Mouse (Mus musculus) midbrain, postnatal 0 days (tissue): ENCODE results near the gene Eva1c. TPM values are rescaled to one million over a fixed set of nuclear protein-coding genes. Genes with fewer than 3 reads are reported as not detected.

Source experiments
- ATAC-seq: fragments of 200-750 bp; cut with Nextera tagmentation; 2 replicates; pipeline ENCODE4 v1.8.0; 2017; ENCODE audit warnings: moderate number of reproducible peaks, mild to moderate bottlenecking, moderate TSS enrichment, moderate library complexity; ENCODE audit not compliant: low FRiP score
- DNase-seq: peaks from one replicate; pipeline ENCODE4 v3.0.0-alpha.2; 2015; ENCODE audit warnings: low spot score
- H3K27ac ChIP-seq: fragments of 300-500 bp; sonication (generic); 2 replicates; pipeline ENCODE4 v1.5.1; 2014; ENCODE audit warnings: low read depth, mild to moderate bottlenecking, low read length, mixed read lengths
- H3K27me3 ChIP-seq: fragments of 300-500 bp; sonication (generic); 2 replicates; pipeline ENCODE4 v1.6.1; 2014; ENCODE audit warnings: low read length, control low read depth, mixed read lengths; ENCODE audit not compliant: insufficient read depth
- H3K36me3 ChIP-seq: fragments of 300-500 bp; sonication (generic); 2 replicates; pipeline ENCODE4 v1.6.1; 2014; ENCODE audit warnings: low read length, control low read depth, mixed read lengths; ENCODE audit not compliant: insufficient read depth
- H3K4me1 ChIP-seq: fragments of 300-500 bp; sonication (generic); 2 replicates; pipeline ENCODE4 v1.6.1; 2014; ENCODE audit warnings: mild to moderate bottlenecking, control low read depth, antibody characterized with exemption, low read length, mixed read lengths; ENCODE audit not compliant: insufficient read depth
- H3K4me2 ChIP-seq: fragments of 300-500 bp; sonication (generic); 2 replicates; pipeline ENCODE4 v1.6.1; 2014; ENCODE audit warnings: low read depth, mild to moderate bottlenecking, low read length, mixed read lengths; ENCODE audit not compliant: poor library complexity, severe bottlenecking
- H3K4me3 ChIP-seq: fragments of 300-500 bp; sonication (generic); 2 replicates; pipeline ENCODE4 v1.5.1; 2014; ENCODE audit warnings: low read depth, mild to moderate bottlenecking, low read length, moderate library complexity
- H3K9ac ChIP-seq: fragments of 300-500 bp; sonication (generic); replicated peaks from 2 replicates; pipeline ENCODE4 v1.6.1; 2014; ENCODE audit warnings: mild to moderate bottlenecking, low read length, moderate library complexity, mixed read lengths; ENCODE audit not compliant: poor library complexity, severe bottlenecking
- H3K9me3 ChIP-seq: fragments of 300-500 bp; sonication (generic); 2 replicates; pipeline ENCODE4 v1.6.1; 2016; ENCODE audit warnings: low read length, control low read depth
- CTCF ChIP-seq: IDR thresholded peaks from 2 replicates; pipeline ENCODE4 v1.5.1; 2016; ENCODE audit warnings: antibody characterized with exemption, mild to moderate bottlenecking
- WGBS: fragments of 180-500 bp; shearing (Covaris S2); extraction: QIAGEN DNeasy Blood & Tissue Kit; methylation state at CpG from one replicate; pipeline ENCODE4 v1.1.7; 2014; 5-methylcytosine and 5-hydroxymethylcytosine counted together
- polyA plus RNA-seq: library from polyadenylated mRNA; unstranded; fragments of >200 nt; fragmentation: Nextera tagmentation; extraction: Ambion mirVana; gene quantifications from 2 replicates; pipeline ENCODE4 v1.2.1, GENCODE M21; 2015
- total RNA-seq: library from RNA; depleted of rRNA; stranded (reverse); fragments of >200 nt; gene quantifications from 2 replicates; pipeline ENCODE4 v1.2.3, GENCODE M21; 2014

Gene Eva1c
- total and polyA plus RNA-seq, 2 experiments from 2014 or later: 3.5 to 4.3 TPM

GRCm38 (mm10) chr16:90916040-90916481 is 89.5 kb downstream of the Eva1c start:
- no peaks in the 10 kb centered on the region for H3K27me3 ChIP-seq
- H3K9me3 ChIP-seq: no peaks in the 10 kb centered on the region
- DNase-seq: no peak
- no peaks in the 10 kb centered on the region for H3K4me1 ChIP-seq
- H3K4me3 ChIP-seq: no peak overlapping the region
- no peak overlapping the region for H3K27ac ChIP-seq
- no peaks in the 10 kb centered on the region for H3K36me3 ChIP-seq
- TF ChIP-seq CTCF: no peak
- H3K4me2 ChIP-seq: no peak overlapping the region; the same call in 1 of the 2 replicates
- no peak overlapping the region; the same call in 1 of the 2 replicates for H3K9ac ChIP-seq
- ATAC-seq: no peak
- 34% methylated on average over 12 of the region's 12 CpGs for WGBS

DNA sequence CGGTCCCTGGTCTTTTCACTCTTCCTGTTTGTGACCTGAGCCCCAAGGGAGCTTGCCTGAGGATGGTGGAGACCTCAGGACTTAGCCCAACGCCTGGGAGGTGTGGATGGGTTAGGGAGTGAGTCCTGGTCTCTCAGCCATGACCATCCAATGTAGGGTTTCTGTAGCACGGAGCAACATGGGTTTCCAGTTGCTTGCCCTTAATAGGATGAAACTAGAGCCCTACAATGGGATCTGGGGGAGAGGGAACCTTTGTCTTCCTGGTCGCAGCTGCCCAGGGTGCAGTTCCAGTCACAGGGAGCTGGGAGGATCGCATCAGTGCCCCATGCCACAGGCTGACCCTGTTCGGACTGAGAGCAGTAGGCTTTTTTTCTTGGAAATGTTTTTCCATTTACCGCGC is 90.6 kb downstream of the Eva1c start:
- TF ChIP-seq CTCF: no peak
- Histone ChIP-seq H3K36me3 (no peaks in the 10 kb centered on the region), H3K4me2 (no peak overlapping the region), H3K4me1 (no peaks in the 10 kb centered on the region), H3K27ac (no peak overlapping the region), H3K4me3 (no peak overlapping the region), H3K27me3 (no peaks in the 10 kb centered on the region), H3K9ac (no peak overlapping the region), H3K9me3 (no peaks in the 10 kb centered on the region)
- ATAC-seq (no peak), DNase-seq (no peak)
- WGBS: 74% methylated on average over 8 of the region's 8 CpGs

GRCm38 (mm10) chr16:90921471-90922159 is 95.1 kb downstream of the Eva1c start:
- whole genome bisulfite sequencing: 49% methylated on average over 10 of the region's 10 CpGs
- no peaks in the 10 kb centered on the region for H3K9me3 ChIP-seq
- DNase-seq (peak; percentile 48), ATAC-seq (no peak)
- no peaks in the 10 kb centered on the region for H3K4me1 ChIP-seq
- H3K9ac ChIP-seq: no peak overlapping the region
- H3K4me2 ChIP-seq: no peak overlapping the region
- peaks cover 20% of the 10 kb centered on the region for H3K36me3 ChIP-seq
- H3K4me3 ChIP-seq: no peak overlapping the region
- H3K27me3 ChIP-seq: no peaks in the 10 kb centered on the region
- H3K27ac ChIP-seq: no peak overlapping the region
- 0 out of 2 replicates have a peak, but pooled peaks have one; percentile 4 for TF ChIP-seq CTCF

DNA sequence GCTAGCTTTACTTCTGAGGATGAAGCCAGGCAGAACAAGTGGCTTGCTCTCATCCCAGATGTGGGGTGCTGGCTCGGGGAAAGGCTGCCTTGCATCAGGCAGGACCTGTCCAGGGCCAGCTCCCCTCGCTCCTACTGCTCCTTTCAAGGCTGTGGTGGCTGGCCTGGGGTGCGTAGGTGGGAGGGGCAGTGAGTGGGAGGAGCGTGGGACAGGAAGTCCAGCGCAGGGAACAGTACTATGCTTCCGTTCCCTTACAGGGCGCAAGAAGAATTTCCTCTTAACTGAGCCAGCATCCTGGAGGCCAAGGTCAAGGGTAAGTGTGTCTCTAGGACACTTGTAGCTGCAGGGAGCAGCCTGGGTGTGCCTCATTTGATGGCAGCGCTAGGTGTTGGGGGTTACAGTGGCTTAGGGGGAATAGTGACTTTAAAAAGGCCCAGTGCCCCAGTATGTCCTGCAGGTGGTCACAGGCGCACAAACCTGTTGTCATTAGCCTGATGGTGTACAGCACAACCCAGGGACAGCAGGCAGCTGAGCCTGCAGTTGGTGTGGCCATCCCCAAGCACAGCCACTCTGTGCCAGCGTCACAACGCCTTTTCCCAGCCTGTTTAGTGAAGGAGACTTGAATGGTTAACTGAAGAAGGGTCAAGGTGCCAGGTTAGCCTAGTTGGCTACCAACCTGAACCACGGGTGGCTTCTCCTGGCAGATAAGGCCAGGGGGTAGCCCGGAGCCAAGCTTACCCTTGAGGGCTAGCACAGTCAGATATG is 98.3 kb downstream of the Eva1c start:
- H3K27me3 ChIP-seq: no peaks in the 10 kb centered on the region
- no peak overlapping the region for H3K4me3 ChIP-seq
- ATAC-seq (no peak), DNase-seq (no peak)
- no peaks in the 10 kb centered on the region for H3K9me3 ChIP-seq
- no peak overlapping the region for H3K27ac ChIP-seq
- no peak overlapping the region for H3K9ac ChIP-seq
- WGBS: 84% methylated on average over 13 of the region's 13 CpGs
- H3K36me3 ChIP-seq: peaks cover 40% of the 10 kb centered on the region
- no peak for TF ChIP-seq CTCF
- no peak overlapping the region for H3K4me2 ChIP-seq
- no peaks in the 10 kb centered on the region for H3K4me1 ChIP-seq

GRCm38 (mm10) chr16:90925461-90925860 is 98.9 kb downstream of the Eva1c start:
- H3K27ac ChIP-seq: no peak overlapping the region
- H3K9me3 ChIP-seq: no peaks in the 10 kb centered on the region
- no peak overlapping the region for H3K4me2 ChIP-seq
- H3K9ac ChIP-seq: no peak overlapping the region
- ATAC-seq (peak; percentile 50; the same call in 1 of the 2 replicates), DNase-seq (peak; percentile 78)
- TF ChIP-seq CTCF: peak; percentile 96
- H3K4me3 ChIP-seq: no peak overlapping the region
- peaks cover 44% of the 10 kb centered on the region for H3K36me3 ChIP-seq
- no peaks in the 10 kb centered on the region for H3K27me3 ChIP-seq
- 32% methylated on average over 5 of the region's 5 CpGs for WGBS
- H3K4me1 ChIP-seq: no peaks in the 10 kb centered on the region

- no peak overlapping the region for H3K9ac ChIP-seq
- no peak overlapping the region for H3K4me3 ChIP-seq
- H3K27ac ChIP-seq: no peak overlapping the region
- 79% methylated on average over 4 of the region's 4 CpGs for WGBS
- DNase-seq (no peak), ATAC-seq (no peak)
- TF ChIP-seq CTCF: no peak
- peaks cover 44% of the 10 kb centered on the region for H3K36me3 ChIP-seq
- H3K9me3 ChIP-seq: no peaks in the 10 kb centered on the region
- H3K4me1 ChIP-seq: no peaks in the 10 kb centered on the region
- no peak overlapping the region for H3K4me2 ChIP-seq
- H3K27me3 ChIP-seq: no peaks in the 10 kb centered on the region
Measured at GRCm38 (mm10) chr16:90927446-90927845, 100.9 kb downstream of the Eva1c start.
